Mouse (Mus musculus) stomach, embryonic 15.5 days (tissue): ENCODE measurements around the gene Ikzf5. TPM values are rescaled to one million over a fixed set of nuclear protein-coding genes. Genes with fewer than 3 reads are reported as not detected.
"Not testable (repeated sequence)": the region's sequence is repeated elsewhere in the genome, so short reads cannot be mapped to it uniquely, and the experiment has no call there.

Experiments
- ATAC-seq: fragments of 200-750 bp; cut with Nextera tagmentation; 2 replicates; pipeline ENCODE4 v1.8.0; 2017; ENCODE audit warnings: low read depth, moderate number of reproducible peaks, moderate TSS enrichment; ENCODE audit not compliant: insufficient read depth, low FRiP score
- H3K27ac ChIP-seq: fragments of 300-500 bp; sonication (generic); 2 replicates; pipeline ENCODE4 v1.5.1; 2015; ENCODE audit warnings: mild to moderate bottlenecking, inconsistent platforms
- H3K27me3 ChIP-seq: fragments of 300-500 bp; sonication (generic); replicated peaks from 2 replicates; pipeline ENCODE4 v1.6.1; 2015; ENCODE audit warnings: inconsistent platforms
- H3K36me3 ChIP-seq: fragments of 300-500 bp; sonication (generic); 2 replicates; pipeline ENCODE4 v1.6.1; 2015; ENCODE audit warnings: inconsistent platforms
- H3K4me1 ChIP-seq: fragments of 300-500 bp; sonication (generic); 2 replicates; pipeline ENCODE4 v1.6.1; 2015; ENCODE audit warnings: inconsistent platforms
- H3K4me2 ChIP-seq: fragments of 300-500 bp; sonication (generic); 2 replicates; pipeline ENCODE4 v1.6.1; 2015; ENCODE audit warnings: mild to moderate bottlenecking, inconsistent platforms
- H3K4me3 ChIP-seq: fragments of 300-500 bp; sonication (generic); replicated peaks from 2 replicates; pipeline ENCODE4 v1.5.1; 2015; ENCODE audit warnings: inconsistent platforms
- H3K9ac ChIP-seq: fragments of 300-500 bp; sonication (generic); 2 replicates; pipeline ENCODE4 v1.6.1; 2015; ENCODE audit warnings: inconsistent platforms
- H3K9me3 ChIP-seq: fragments of 300-500 bp; sonication (generic); 2 replicates; pipeline ENCODE4 v1.6.1; 2016; ENCODE audit warnings: inconsistent platforms
- WGBS: fragments of 180-500 bp; shearing (Covaris S2); methylation state at CpG from one replicate; pipeline ENCODE4 v1.1.7; 2015; 5-methylcytosine and 5-hydroxymethylcytosine counted together
- polyA plus RNA-seq: library from polyadenylated mRNA; unstranded; fragments of >200 nt; fragmentation: Nextera tagmentation; extraction: Ambion mirVana; gene quantifications from 2 replicates; pipeline ENCODE4 v1.2.1, GENCODE M21; 2015

Ikzf5 gene
- polyA plus RNA-seq, 1 experiment from 2014 or later, result 11.4 TPM

DNA sequence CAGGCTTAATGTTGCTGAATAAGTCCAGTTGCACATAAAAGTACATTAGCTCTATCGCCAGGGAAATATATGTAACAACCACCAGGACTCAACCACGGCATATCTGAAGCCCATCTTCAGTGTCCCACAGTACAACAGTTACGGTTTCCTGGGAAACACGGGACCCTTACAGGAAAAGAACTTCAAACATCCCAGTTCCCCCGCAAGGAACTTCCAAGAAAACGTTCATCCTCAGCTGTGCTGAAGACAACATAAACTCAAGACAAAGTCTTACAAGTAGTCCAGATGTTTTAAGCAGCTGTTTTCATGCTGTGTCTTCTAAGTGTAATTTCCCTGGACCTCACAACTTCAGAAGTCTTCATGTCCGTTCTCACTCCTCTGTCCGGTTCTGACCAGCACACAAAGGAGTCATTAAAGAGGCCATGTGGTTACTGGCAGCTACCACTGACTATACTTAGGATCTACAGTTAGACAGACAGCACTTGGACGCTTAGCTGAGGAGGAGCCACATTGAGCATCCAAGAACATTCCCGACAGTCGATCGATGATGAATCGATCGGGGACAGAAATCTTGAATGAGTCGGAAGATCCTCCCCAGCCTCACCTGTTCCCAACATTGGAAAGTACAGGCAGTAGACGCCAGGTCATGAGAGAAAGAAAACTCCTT is 867 bp downstream of the Ikzf5 start:
- no peaks in the 10 kb centered on the region for H3K36me3 ChIP-seq
- peak overlapping the region; percentile 74 for H3K4me2 ChIP-seq
- peak overlapping the region; percentile 93 for H3K4me3 ChIP-seq
- no peaks in the 10 kb centered on the region for H3K27me3 ChIP-seq
- H3K9me3 ChIP-seq, result no peaks in the 10 kb centered on the region
- 5% methylated on average over 16 of the region's 16 CpGs for WGBS
- no peak for ATAC-seq
- H3K9ac ChIP-seq, result peak overlapping the region; percentile 92
- H3K4me1 ChIP-seq, result 0 out of 2 replicates have a peak, but pooled peaks cover 10% of the 10 kb centered on the region
- 0 out of 2 replicates have a peak overlapping the region, but pooled peaks have one; percentile 31 for H3K27ac ChIP-seq

DNA sequence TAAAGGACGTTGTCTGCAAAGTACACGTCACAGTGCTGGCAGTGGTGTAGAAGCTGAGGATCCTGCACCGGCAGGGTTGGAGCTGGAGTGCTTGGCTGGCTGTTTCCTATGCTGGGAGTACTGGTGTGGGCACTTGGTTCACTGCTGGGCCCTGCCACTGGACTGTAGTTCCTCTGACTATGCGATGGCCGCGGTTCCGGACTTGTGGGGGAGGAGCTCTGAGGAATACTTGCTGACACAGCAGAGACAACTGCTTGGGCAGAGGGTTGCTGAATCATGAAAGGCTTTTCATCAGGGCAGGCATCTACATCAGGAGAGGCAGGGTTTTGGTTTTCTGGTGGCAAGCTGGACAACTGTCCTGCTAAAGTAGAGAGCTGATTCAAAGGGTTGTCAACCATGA is 18.6 kb downstream of the Ikzf5 start:
- H3K27ac ChIP-seq, ATAC-seq: not testable (repeated sequence)
- WGBS, result 85% methylated on average over 7 of the region's 7 CpGs

DNA sequence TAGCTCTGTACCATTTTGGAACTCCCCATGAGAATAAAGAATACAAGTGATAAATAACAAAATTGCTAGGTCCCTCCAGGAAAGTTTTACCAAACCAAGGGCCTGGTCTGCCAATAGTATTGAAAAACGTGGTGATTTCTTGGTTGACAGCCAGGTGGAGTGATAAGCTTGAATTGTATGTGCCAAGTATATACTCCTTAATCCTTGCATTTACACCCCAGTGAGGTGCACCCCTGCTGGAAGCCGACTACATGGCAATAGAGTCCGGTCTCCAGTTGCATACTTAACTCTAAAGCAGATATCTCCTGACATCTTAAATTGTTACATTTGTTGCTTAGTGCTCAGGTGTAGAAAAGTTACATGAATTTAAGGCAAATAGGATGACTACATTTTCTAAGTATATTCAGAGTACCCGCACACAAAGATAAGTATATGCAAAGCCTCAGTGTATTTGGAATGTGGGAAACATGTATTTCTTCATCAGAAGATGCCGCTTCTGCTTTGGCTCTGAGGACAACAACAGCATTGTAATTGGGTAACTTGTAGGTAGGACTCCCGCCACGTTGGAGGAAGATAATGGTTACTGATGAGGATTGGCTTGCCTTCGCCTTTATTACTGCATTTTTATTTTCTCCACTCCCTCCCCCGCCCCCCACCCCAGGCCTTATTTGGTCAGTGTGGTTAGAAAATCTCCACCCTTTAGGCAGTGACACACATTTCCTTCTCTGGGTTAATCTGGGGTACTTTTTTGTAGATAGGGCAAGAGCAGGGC is 38.3 kb downstream of the Ikzf5 start:
- H3K9ac ChIP-seq, result no peak overlapping the region
- H3K27me3 ChIP-seq, result no peaks in the 10 kb centered on the region
- ATAC-seq, result no peak
- H3K4me3 ChIP-seq, result peak overlapping the region; percentile 75
- peak overlapping the region; percentile 97; the same call in 1 of the 2 replicates for H3K27ac ChIP-seq
- whole genome bisulfite sequencing, result 67% methylated on average over 9 of the region's 9 CpGs
- no peaks in the 10 kb centered on the region; the same call in 1 of the 2 replicates for H3K4me1 ChIP-seq
- H3K4me2 ChIP-seq, result peak overlapping the region; percentile 56
- no peaks in the 10 kb centered on the region for H3K9me3 ChIP-seq
- no peaks in the 10 kb centered on the region for H3K36me3 ChIP-seq

More for the DNA sequence above, 18.6 kb downstream of the Ikzf5 start:
- not testable (repeated sequence) for H3K4me2 ChIP-seq, H3K4me1 ChIP-seq, H3K36me3 ChIP-seq, H3K9me3 ChIP-seq, H3K9ac ChIP-seq, H3K27me3 ChIP-seq, H3K4me3 ChIP-seq

DNA sequence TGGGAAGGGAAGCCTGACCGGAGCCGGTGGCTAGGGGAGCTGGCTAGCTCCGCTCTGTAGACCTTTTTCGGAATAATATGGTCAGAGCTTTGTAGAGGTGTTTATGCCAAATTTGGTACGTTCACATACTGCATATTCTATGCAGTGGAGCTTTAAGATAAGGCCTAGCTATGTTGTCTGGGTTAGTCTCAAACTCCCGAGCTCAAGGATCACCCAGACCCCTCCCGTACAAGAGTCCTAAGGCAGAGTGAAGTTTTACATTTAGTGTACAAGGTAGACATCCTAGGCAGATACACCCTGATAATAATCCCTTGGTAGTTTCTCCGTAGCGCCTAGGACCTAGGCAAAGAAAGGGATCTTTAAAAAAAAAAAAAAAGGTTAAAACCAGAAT is 38.9 kb downstream of the Ikzf5 start:
- no peak for ATAC-seq
- 7% methylated on average over 9 of the region's 9 CpGs for WGBS
- H3K36me3 ChIP-seq, result no peaks in the 10 kb centered on the region

DNA sequence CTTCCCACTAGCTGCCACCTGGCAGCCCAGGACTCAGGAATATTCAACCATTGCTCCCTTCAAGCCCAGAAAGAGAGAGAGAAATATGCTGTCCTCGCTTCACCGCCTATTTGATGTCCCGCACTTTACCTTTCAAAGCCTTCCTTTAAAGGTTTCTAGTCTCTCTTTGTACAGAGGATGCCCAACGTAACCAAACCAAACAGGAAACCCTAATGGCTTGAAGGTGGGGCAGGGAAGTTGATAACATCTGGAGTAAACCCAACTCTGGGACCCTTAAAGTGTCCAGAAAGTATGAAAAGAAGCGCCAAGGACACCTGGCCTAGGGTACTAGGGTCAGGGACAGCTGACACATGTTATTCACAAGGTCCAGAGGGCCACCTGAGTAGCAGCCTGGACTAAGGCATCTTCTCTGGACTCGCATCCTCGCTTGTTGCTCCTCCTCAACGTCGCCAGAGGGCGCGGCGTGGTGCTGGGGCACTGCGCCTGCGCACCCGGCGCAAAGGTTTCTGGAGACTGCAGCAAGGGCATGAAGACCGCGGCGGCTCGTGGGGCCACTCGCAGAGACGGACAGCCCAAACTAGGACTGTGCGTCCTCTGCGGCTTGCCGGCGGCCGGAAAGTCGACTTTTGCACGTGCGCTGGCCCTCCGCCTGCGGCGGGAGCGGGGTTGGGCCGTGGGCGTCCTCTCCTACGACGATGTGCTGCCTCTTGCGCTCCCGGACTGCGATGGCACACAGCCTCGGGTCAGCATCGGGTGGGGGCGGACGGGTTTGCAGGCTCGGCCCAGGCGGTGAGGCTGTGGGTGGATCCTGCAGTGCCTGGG is 39.5 kb downstream of the Ikzf5 start, which contains the start of gene Pstk:
TSS of gene Pstk (plus strand) at position 494 of the 822 bp plus-strand sequence.
- H3K4me1 ChIP-seq, result no peaks in the 10 kb centered on the region; the same call in 1 of the 2 replicates
- no peaks in the 10 kb centered on the region for H3K27me3 ChIP-seq
- H3K9ac ChIP-seq, result peak within 1 kb of the TSS; percentile 91
- peak within 1 kb of the TSS; percentile 97 for H3K27ac ChIP-seq
- peak; percentile 96 for ATAC-seq
- peak within 1 kb of the TSS; percentile 56 for H3K4me2 ChIP-seq
- H3K9me3 ChIP-seq, result no peaks in the 10 kb centered on the region
- peak within 1 kb of the TSS; percentile 75 for H3K4me3 ChIP-seq
- H3K36me3 ChIP-seq, result no peaks in the 10 kb centered on the region
- 4% methylated on average over 47 of the region's 47 CpGs for WGBS

More for the DNA sequence above, 38.9 kb downstream of the Ikzf5 start:
- Histone ChIP-seq H3K9ac (peak overlapping the region; percentile 91), H3K9me3 (no peaks in the 10 kb centered on the region), H3K4me2 (peak overlapping the region; percentile 56), H3K27me3 (no peaks in the 10 kb centered on the region), H3K27ac (peak overlapping the region; percentile 97), H3K4me3 (peak overlapping the region; percentile 75), H3K4me1 (no peaks in the 10 kb centered on the region; the same call in 1 of the 2 replicates)

DNA sequence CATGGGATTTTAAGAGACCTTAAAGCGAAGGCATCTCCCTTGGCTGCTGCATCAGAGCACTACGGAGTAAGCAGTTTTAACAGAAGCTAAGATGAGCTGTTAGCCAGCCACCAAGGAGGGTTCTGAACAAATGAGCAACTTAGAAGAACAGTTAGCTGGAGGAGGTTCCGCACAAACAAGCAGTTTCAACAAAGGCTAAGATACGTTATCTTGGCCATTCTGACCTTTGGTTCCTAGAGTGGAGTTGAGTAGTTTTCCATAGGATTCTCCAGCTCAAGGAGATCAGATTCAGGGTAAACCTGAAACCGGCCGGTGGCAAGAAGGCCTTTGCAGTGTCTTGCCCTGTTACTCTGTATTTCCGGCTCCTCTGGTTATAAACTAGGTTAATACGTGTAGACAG is 46.2 kb downstream of the Ikzf5 start:
- Histone ChIP-seq H3K27ac (no peak overlapping the region), H3K27me3 (no peaks in the 10 kb centered on the region), H3K4me1 (peaks cover 4% of the 10 kb centered on the region; the same call in 1 of the 2 replicates), H3K9me3 (no peaks in the 10 kb centered on the region), H3K4me3 (no peak overlapping the region), H3K36me3 (no peaks in the 10 kb centered on the region), H3K9ac (no peak overlapping the region), H3K4me2 (no peak overlapping the region)
- 75% methylated on average over 8 of the region's 8 CpGs for WGBS
- no peak for ATAC-seq

DNA sequence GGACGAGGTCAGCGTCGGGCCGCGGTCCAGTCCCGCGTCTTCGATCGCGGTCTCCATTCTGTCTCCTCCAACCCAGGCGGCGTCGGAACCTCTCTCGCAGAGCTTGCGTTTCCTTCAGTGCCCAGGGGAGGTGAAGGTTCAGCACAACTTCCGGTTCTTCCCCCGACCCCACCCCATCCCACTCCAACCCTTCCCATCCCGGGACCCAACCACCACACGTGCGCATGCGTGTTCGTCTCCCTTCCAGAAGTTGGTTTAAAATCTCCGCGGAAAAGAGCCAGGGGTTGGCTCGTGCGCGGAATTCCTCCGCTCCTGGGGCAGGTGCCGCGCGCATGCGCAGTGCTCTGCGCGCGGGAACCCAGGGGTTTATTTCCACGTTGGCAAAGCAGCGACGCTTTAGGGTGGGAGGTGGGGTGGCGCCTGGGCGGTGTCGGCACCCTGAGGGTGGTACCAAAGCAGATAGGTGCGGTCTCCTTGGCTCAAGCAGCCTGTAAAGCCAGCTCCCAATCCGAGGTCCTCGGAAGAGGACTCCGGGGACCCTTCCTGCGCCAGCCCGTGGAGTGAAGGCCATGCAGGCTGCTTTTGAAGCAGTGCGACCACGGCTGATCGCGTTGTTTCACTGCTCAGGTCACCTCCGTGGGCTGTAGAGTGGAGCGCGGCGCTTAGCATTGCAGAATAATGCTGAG is 47.6 kb downstream of the Ikzf5 start, which contains the start of gene 2310057M21Rik:
TSS of gene 2310057M21Rik (minus strand) at position 145 of the 686 bp plus-strand sequence.
- Histone ChIP-seq H3K4me3 (peak within 1 kb of the TSS; percentile 94), H3K4me1 (peaks cover 4% of the 10 kb centered on the region; the same call in 1 of the 2 replicates), H3K9ac (peak within 1 kb of the TSS; percentile 80), H3K4me2 (peak within 1 kb of the TSS; percentile 89), H3K27me3 (no peaks in the 10 kb centered on the region), H3K27ac (peak within 1 kb of the TSS; percentile 95), H3K36me3 (peaks cover 6% of the 10 kb centered on the region), H3K9me3 (no peaks in the 10 kb centered on the region)
- WGBS, result under 1% methylated on average over 55 of the region's 55 CpGs
- peak; percentile 97 for ATAC-seq

DNA sequence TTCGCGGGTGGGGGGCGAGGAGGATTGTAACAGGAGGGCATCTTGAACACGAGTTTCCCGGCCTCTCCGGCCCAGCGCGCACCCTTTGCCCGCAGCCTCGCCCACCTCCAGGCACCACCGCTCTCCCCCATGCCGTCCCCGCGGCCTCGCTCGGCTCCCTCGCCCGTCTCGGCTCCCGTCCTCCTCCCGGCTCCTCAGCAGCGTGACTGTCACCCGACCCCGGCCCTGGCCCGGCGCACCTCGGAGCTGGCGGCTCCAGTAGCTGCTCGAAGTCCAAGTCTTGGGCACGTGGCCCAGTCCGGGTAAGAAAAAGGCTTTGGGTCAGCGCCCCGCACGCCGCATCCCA is 48.1 kb downstream of the Ikzf5 start:
- peaks cover 4% of the 10 kb centered on the region; the same call in 1 of the 2 replicates for H3K4me1 ChIP-seq
- peak overlapping the region; percentile 94 for H3K4me3 ChIP-seq
- peak; percentile 45 for ATAC-seq
- 0% methylated on average over 35 of the region's 35 CpGs for WGBS
- H3K36me3 ChIP-seq, result peaks cover 9% of the 10 kb centered on the region
- peak overlapping the region; percentile 95 for H3K27ac ChIP-seq
- no peaks in the 10 kb centered on the region for H3K27me3 ChIP-seq
- H3K9ac ChIP-seq, result peak overlapping the region; percentile 80
- no peaks in the 10 kb centered on the region for H3K9me3 ChIP-seq
- H3K4me2 ChIP-seq, result peak overlapping the region; percentile 89

DNA sequence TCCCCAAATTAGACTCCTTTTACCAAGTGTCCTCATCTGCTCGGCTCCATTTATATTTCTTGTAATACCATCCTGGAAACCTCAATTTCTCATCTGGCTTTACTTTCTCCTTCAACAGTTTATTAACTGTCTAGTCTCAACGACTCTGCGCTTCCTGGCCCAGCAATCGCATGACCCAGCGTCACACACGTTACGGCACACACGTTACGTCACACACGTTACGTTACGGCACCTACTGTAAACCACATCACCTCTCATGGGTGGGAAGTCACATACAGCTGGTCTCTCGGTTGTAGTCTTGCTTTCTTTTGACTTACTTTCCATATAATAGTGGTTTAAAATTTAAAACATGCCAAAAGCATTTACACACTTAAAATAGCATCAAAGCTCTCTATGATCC is 54.2 kb downstream of the Ikzf5 start:
- no peak for ATAC-seq
- H3K9ac ChIP-seq, result no peak overlapping the region
- H3K36me3 ChIP-seq, result peaks cover 17% of the 10 kb centered on the region
- no peak overlapping the region for H3K4me3 ChIP-seq
- no peak overlapping the region for H3K4me2 ChIP-seq
- no peaks in the 10 kb centered on the region for H3K9me3 ChIP-seq
- no peaks in the 10 kb centered on the region for H3K4me1 ChIP-seq
- 94% methylated on average over 13 of the region's 13 CpGs for WGBS
- no peaks in the 10 kb centered on the region for H3K27me3 ChIP-seq
- no peak overlapping the region for H3K27ac ChIP-seq

DNA sequence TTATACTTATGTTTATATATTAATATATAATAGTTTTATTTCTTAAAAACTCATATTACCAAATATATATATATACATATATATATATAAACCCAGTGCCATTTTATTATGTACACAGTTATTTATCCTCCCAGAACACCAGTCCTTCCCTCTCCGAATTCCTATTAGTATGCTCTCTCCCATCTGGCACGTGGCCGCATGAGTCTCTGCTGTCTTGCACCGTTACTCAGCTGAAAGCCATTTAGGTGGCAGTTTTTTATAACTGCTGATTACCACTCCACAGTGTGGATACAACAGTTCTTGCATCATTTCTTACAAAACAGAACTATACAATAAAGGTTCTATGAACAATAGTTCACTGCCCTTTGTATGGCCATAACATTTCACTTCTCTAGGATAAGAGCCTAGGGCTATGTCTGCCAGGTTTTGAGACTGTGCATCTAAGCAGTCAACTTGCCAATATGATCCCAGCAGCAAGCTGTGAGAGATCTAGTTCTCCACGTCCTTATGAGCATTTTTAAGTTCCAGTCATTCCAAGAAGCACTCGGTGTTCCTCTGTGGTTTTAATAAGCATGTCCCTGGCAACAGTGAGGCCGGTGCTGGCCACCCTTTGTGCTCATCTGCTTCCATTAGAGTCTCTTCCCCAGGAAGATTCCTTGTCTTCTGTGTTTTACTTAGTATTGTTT is 64.3 kb downstream of the Ikzf5 start:
- H3K4me3 ChIP-seq, result no peak overlapping the region
- no peak overlapping the region for H3K27ac ChIP-seq
- no peak for ATAC-seq
- peaks cover 27% of the 10 kb centered on the region for H3K36me3 ChIP-seq
- 84% methylated on average over 7 of the region's 7 CpGs for WGBS
- H3K27me3 ChIP-seq, result no peaks in the 10 kb centered on the region
- no peaks in the 10 kb centered on the region for H3K4me1 ChIP-seq
- no peak overlapping the region for H3K4me2 ChIP-seq
- H3K9me3 ChIP-seq, result no peaks in the 10 kb centered on the region
- H3K9ac ChIP-seq, result no peak overlapping the region
